11 mouse cellular contexts compared by ENCODE assay signal in genomic region chr17:56406878-56407277, GRCm38 (mm10).
A peak's percentile ranks its signal among the peaks of the same experiment; 100 is the strongest.
DNase-seq lines count a peak whose midpoint lies in the region; ATAC-seq and TF ChIP-seq lines count a peak whose summit lies in the region.
"Had no signal": no experiment of that assay in that cellular context is flagged by ENCODE, and none has a peak within 500 bp of the region (broad histone marks: within the 10 kb centered on the region; RNA-seq: fewer than 3 reads in every experiment).

No protein-coding gene starts in this region.

- 0 out of 2 replicates have a peak overlapping the region, but pooled peaks have one; percentile 23 for H3K27ac ChIP-seq in kidney, embryonic 15.5 days
- peak overlapping the region; percentile 59 for H3K27ac ChIP-seq in embryonic facial prominence, embryonic 12.5 days
- H3K27ac ChIP-seq in hindbrain, embryonic 13.5 days = peak overlapping the region; percentile 80
- H3K27ac ChIP-seq in midbrain, postnatal 0 days (ENCODE audit: low read depth, low read length) = peak overlapping the region; percentile 69

- peaks cover 44% of the 10 kb centered on the region for H3K36me3 ChIP-seq in kidney, embryonic 15.5 days
- H3K36me3 ChIP-seq in embryonic facial prominence, embryonic 12.5 days = peaks cover 41% of the 10 kb centered on the region
- H3K36me3 ChIP-seq in hindbrain, embryonic 13.5 days = peaks cover 45% of the 10 kb centered on the region
- peaks cover 34% of the 10 kb centered on the region for H3K36me3 ChIP-seq in midbrain, postnatal 0 days (ENCODE audit: insufficient read depth, low read length)

- no peak overlapping the region for H3K4me2 ChIP-seq in kidney, embryonic 15.5 days
- H3K4me2 ChIP-seq in embryonic facial prominence, embryonic 12.5 days (replicated peaks) = no peak overlapping the region
- H3K4me2 ChIP-seq in hindbrain, embryonic 13.5 days = no peak overlapping the region
- no peak overlapping the region for H3K4me2 ChIP-seq in midbrain, postnatal 0 days (ENCODE audit: low read depth, low read length, poor library complexity, severe bottlenecking)

- H3K9ac ChIP-seq in kidney, embryonic 15.5 days = no peak overlapping the region
- H3K9ac ChIP-seq in embryonic facial prominence, embryonic 12.5 days = no peak overlapping the region
- peak overlapping the region; percentile 43; the same call in 1 of the 2 replicates for H3K9ac ChIP-seq in hindbrain, embryonic 13.5 days
- H3K9ac ChIP-seq in midbrain, postnatal 0 days (replicated peaks; ENCODE audit: low read length, poor library complexity, severe bottlenecking) = no peak overlapping the region

- H3K27me3 ChIP-seq in kidney, embryonic 15.5 days = no peaks in the 10 kb centered on the region
- no peaks in the 10 kb centered on the region for H3K27me3 ChIP-seq in embryonic facial prominence, embryonic 12.5 days
- H3K27me3 ChIP-seq in hindbrain, embryonic 13.5 days = no peaks in the 10 kb centered on the region
- H3K27me3 ChIP-seq in midbrain, postnatal 0 days (ENCODE audit: insufficient read depth, low read length) = no peaks in the 10 kb centered on the region

- no peak for ATAC-seq in kidney, embryonic 15.5 days (replicated peaks; ENCODE audit: low FRiP score)
- ATAC-seq in embryonic facial prominence, embryonic 12.5 days (ENCODE audit: insufficient number of reproducible peaks, insufficient read depth, low FRiP score, low TSS enrichment) = no peak
- no peak; the same call in 1 of the 2 replicates for ATAC-seq in hindbrain, embryonic 13.5 days (ENCODE audit: low FRiP score)
- no peak for ATAC-seq in midbrain, postnatal 0 days (ENCODE audit: low FRiP score)
- ATAC-seq: CD4-positive, CD25-positive, alpha-beta regulatory T cell, adult 4 months had no signal

- intact Hi-C loops in left cerebral cortex, postnatal 25 days (cut with DNase I) = loop anchor here (5.0 kb wide), 1 partner anchor 50 kb away; no protein-coding TSS in a partner anchor

- no peaks in the 10 kb centered on the region for H3K9me3 ChIP-seq in kidney, embryonic 15.5 days (replicated peaks)
- H3K9me3 ChIP-seq in embryonic facial prominence, embryonic 12.5 days = no peaks in the 10 kb centered on the region
- H3K9me3 ChIP-seq in hindbrain, embryonic 13.5 days = no peaks in the 10 kb centered on the region
- no peaks in the 10 kb centered on the region for H3K9me3 ChIP-seq in midbrain, postnatal 0 days (ENCODE audit: low read length)

- TF ChIP-seq CTCF in midbrain, postnatal 0 days (IDR thresholded peaks at IDR 0.05) = no peak

- DNase-seq in kidney, adult 18-20 months = no peak
- DNase-seq in midbrain, postnatal 0 days (ENCODE audit: low spot score) = no peak
- DNase-seq in right cerebral cortex, postnatal 4 days = no peak
- DNase-seq in left cerebral cortex, postnatal 25 days (ENCODE audit: low spot score in 2 of 2) = no peak
- no peak for DNase-seq in adrenal gland, adult (ENCODE audit: inconsistent age in 2 of 2, low spot score in 1 of 2)
- DNase-seq: gastrocnemius, postnatal 25 days; right cerebral cortex, adult 18-20 months had no signal

- 58% methylated on average over 4 of the region's 4 CpGs for WGBS in kidney, embryonic 15.5 days
- whole genome bisulfite sequencing in embryonic facial prominence, embryonic 12.5 days = 64% methylated on average over 4 of the region's 4 CpGs
- WGBS in hindbrain, embryonic 13.5 days = 50% methylated on average over 4 of the region's 4 CpGs
- 54% methylated on average over 4 of the region's 4 CpGs for WGBS in midbrain, postnatal 0 days

- peaks cover 23% of the 10 kb centered on the region for H3K4me1 ChIP-seq in kidney, embryonic 15.5 days
- peaks cover 29% of the 10 kb centered on the region for H3K4me1 ChIP-seq in embryonic facial prominence, embryonic 12.5 days
- peaks cover 49% of the 10 kb centered on the region for H3K4me1 ChIP-seq in hindbrain, embryonic 13.5 days (replicated peaks)
- H3K4me1 ChIP-seq in midbrain, postnatal 0 days (ENCODE audit: insufficient read depth, low read length) = 0 out of 2 replicates have a peak, but pooled peaks cover 7% of the 10 kb centered on the region

- no peak overlapping the region for H3K4me3 ChIP-seq in kidney, embryonic 15.5 days (replicated peaks)
- H3K4me3 ChIP-seq in embryonic facial prominence, embryonic 12.5 days = no peak overlapping the region
- no peak overlapping the region for H3K4me3 ChIP-seq in hindbrain, embryonic 13.5 days
- H3K4me3 ChIP-seq in midbrain, postnatal 0 days (ENCODE audit: low read depth, low read length) = no peak overlapping the region

Comparison
In these comparisons a context has a peak if more than half of its experiments do, and no peak if none do; other contexts are left out.
1. H3K27ac ChIP-seq: peak in every context shown above with its lines; median percentile 80 in hindbrain, embryonic 13.5 days; 69 in midbrain, postnatal 0 days; 59 in embryonic facial prominence, embryonic 12.5 days; 23 in kidney, embryonic 15.5 days.